Mouse (Mus musculus): Measurements from ENCODE around the gene Thra.
"Not testable (repeated sequence)": the region's sequence is repeated elsewhere in the genome, so short reads cannot be mapped to it uniquely, and the experiment has no call there.

Gene Thra

DNA sequence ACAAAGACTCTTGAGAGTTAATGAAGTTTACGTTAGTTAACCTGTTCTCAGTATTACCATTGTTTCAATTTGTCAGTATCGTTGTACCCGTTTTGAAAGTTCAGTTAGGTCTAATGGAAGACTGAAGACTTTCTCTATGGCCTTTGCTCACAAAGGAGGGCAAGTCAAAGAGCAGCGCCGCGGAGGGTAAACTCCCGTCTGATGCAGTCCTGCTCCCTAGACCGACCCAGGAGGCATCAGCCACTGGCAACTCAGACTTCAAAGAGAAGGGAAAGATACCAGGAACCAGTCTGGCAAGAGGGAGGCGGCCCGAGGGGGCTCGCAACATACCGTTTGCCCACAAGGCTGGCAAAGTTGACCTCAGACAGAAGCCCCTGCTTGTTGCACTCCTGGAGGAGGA, 26.7 kb upstream of the Thra start:
- intact Hi-C loops (cut with DNase I): loop anchor here (5.0 kb wide), 2 partner anchors 39 to 114 kb away; no protein-coding TSS in a partner anchor

- intact Hi-C loops (cut with DNase I): loop anchor here (5.0 kb wide), 1 partner anchor 71 kb away; no protein-coding TSS in a partner anchor
Measured at GRCm38 (mm10) chr11:98715946-98716345, 24.5 kb upstream of the Thra start.

DNA sequence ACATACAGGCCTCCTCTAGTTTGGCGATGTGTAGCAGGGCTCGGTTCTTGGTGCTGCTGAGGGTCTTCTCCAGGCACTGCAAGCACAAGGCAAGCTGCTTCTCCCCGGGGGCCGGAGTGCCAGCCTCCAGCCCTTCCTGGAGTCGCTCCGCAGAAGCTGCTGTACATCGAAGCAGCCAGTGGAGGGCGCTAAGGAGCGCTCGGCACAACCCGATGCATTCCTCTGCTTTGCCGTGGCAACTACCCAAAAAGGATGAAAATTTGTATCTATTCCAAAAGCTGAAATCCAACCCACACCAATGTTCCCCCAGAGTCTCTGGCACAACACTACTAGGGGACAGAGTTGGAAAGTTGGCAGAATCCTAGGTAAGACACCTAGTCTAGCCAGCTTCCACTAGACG, 22.5 kb upstream of the Thra start:
- intact Hi-C loops (cut with DNase I): loop anchor here (5.0 kb wide), 1 partner anchor 69 kb away; no protein-coding TSS in a partner anchor

GRCm38 (mm10) chr11:98720756-98721155, 19.7 kb upstream of the Thra start:
- intact Hi-C loops (cut with DNase I): no loop called here

DNA sequence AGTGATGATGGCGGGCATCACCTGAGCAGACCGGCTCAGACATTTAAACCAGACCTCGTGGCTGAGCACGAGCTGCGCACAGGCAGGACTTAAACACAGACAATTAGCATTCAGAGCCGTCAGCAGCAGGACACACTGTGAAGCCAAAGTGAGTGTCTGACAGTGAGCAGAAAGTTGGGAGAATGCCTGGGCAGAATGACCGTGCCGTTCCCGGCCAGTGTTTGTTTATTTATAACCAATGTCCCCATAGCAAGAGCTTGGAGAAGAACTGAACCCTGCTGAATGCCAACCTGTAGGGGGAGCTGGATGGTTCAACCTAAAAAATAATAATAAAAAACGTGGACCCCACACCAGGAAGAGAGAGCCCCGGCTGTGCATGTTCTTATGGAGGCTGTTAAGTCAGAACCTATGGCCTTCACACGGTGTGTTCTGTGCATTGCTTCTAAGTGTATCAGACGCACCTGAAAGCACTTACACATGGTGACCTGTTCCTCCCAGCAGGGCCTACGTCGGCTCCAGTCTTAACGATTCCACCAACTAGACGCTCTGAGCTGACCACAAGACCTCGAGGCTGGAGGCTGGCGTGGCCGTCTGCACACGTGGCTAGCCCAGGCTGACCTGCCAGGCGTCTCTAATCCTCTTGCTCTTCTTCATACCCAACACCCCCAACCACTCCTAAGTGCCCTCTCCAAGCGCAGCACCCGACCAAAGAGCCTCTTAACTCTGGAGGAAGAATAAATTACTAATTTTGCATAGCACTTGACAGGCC, 18.8 kb upstream of the Thra start:
- intact Hi-C loops (cut with DNase I): no loop called here

DNA sequence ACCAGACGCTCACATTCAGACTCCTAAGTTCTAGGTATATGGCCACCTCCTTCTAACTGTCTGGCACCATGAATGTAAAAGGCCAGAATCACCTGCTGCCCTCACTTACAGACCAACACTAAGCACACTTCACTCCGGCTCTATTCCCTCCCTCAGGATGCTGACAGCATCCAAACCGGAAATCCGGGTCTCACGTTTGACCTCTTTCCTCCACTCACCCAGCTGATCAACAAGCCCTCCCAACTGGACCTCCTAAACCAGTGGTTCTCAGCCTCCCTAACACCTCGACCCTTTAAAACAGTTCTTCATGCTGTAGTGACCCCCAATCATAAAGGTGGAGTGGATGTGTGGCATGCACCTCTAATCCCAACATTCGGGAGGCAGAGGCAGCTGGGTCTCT, 17.3 kb upstream of the Thra start:
- intact Hi-C loops (cut with DNase I): no loop called here

DNA sequence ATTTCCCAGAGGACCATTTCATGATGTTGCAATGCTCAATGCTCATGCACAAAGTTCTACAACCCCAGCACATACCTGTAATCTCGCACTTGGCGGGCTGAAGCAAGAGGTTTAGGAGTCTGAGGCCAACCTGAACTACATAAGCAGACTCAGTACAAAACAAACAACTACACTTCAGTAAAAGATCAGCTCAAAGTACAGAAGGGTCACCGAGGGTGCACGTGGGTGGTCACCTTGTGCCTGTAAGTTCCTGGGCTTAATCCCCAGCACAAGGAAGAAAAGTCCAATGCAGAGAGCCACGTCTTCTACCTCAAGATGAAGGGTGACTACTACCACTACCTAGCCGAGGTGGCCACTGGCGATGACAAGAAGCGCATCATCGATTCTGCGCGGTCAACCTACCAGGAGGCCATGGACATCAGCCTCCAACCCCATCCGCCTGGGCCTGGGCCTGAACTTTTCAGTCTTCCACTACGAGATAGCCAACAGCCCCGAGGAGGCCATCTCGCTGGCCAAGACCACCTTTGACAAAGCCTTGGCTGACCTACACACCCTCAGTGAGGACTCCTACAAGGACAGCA, 14.4 kb upstream of the Thra start:
- intact Hi-C loops (cut with DNase I): no loop called here

GRCm38 (mm10) chr11:98729119-98729588, 11.3 kb upstream of the Thra start, which contains the start of gene Med24:
Med24 (minus strand) TSS chr11:98729435.
- intact Hi-C loops (cut with DNase I): no loop called here

GRCm38 (mm10) chr11:98730727-98731126, 9.7 kb upstream of the Thra start:
- intact Hi-C loops (cut with DNase I): no loop called here

DNA sequence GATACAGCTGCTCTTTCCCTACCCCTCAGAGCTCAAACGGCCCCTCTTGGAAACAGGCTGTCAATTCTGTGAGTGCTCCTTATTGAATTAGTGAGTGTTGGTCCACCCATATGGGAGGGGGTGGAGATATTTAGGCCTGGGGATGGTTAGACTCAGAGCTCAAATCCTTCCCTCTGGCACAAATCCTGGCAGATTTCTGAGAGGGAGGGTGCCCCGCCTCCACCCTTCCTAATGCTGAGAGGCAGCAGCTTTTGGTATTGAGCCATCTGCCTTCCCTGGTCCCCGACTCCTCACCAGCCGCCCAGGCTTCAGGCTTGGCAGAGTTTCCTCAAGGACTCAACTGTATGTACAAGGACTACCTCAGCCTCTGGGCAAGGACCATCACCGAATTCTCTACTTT, 9.3 kb upstream of the Thra start:
- intact Hi-C loops (cut with DNase I): no loop called here

DNA sequence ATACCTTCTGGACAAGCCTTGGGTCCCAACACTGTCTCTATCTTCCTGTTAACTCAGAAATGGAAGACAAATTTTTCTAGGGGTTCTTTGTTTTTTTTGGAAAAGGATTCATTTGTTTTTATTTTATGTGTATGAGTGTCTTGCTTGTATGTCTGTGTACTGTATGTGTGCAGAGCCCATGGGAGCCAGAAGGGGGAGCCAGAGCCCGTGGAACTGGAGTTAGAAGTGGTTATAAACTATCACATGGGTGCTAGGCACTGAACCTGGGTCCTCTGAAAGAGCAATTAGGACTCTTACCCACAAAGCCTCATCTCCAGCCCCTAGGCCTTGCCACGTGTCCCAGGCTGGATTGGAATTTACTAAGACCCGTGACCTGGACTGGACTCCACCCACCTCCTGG, 6.4 kb upstream of the Thra start:
- intact Hi-C loops (cut with DNase I): no loop called here

DNA sequence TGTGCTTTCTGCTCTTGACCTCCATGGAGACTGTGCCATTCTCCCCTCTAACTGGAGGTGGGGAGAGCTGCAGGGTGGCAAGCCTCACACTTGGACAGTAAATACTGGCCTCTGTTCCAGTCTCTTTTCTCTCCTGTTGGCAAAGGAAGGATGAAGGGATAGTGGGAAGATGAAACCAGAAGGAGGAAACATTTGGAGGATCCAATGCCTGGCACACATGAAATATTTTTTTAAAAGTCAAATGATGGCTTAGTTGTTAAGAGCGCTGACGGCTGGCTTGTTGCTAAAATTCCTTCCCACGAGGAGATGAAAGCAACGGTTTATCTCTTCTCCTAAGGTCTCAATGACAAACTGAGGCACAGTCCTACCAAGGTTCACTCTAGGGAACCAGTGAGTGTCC, 5.3 kb upstream of the Thra start:
- intact Hi-C loops (cut with DNase I): no loop called here

DNA sequence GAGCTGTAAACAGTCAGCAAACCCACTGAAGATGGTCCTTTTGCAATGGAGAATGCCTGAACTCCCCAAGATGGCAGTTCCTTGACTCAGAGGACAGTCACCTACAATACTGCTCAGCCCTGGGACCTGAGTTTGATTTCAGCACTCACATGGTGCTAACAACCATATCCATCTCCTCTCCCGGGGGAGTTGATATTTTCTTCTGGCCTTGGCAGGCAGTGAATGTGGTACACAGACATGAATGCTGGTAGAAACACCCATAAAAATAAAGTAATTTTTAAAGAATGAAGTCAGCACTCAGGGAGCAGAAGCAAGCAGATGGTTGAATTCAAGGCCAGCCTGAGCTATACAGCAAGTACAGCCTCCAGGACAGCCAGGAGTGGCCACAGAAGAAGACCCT, 4.3 kb upstream of the Thra start:
- intact Hi-C loops (cut with DNase I): no loop called here

DNA sequence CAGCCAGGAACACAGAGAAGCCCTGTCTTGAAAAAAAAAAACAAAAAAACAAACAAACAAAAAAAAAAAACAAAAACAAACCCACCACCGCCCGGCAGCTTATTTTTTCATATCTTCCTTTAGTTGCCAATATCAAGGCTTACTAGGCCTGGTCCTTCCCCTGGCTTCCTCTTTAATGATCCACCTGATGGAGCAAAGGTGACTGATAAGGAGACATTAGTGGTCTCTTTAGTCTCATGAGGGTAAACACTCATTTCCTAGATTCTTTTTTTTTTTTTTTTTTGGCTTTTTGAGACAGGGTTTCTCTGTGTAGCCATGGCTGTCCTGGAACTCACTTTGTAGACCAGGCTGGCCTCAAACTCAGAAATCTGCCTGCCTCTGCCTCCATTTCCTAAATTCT, 3.2 kb upstream of the Thra start:
- intact Hi-C loops (cut with DNase I): not testable (repeated sequence)

DNA sequence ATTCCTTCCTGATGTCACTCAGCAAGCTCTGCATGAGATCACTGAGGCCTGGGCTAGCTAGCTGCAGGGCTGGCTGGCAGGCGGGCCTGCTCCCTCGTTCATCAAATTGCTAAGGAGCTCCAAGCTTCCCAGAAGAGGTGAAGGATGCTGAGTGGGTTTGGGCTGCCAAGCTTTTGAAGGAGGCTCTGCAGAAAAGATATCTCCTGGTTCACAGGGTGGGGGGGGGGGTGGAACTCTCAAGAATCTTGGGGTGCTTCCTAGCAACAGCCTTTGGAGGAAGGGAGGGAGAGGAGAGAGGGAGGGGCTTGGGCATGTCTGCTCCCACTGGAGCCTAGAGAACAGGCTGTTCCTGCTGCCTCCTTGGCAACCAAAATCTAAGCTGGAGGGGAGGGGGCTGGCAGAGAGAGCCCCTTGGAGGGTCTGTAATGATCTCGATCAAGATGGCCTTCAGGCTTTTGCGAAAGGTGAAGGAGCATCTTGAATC, 2.0 kb upstream of the Thra start:
- intact Hi-C loops (cut with DNase I): no loop called here

DNA sequence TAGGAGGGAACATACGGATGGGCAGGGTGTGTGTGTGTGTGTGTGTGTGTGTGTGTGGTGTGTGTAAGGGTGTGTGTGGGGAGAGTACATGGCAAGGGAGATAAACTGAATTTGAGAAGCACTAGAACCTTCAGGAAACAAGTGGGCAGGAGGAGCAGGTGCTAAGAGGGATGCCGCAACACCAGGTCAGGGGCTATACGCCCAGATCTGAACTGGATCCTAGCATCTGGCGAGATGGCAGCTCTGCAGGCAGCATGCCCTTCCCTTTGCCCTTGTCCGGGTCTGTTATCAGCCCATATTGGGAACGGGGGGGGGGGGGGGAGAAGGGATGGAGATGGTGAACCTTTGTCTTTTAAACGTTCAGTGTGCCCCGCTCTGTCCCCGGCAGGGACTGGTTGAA, 1.5 kb upstream of the Thra start:
- intact Hi-C loops (cut with DNase I): no loop called here

GRCm38 (mm10) chr11:98740026-98740392, 429 bp upstream of the Thra start:
- intact Hi-C loops (cut with DNase I): no loop called here

- intact Hi-C loops (cut with DNase I): no loop called here
Measured at GRCm38 (mm10) chr11:98741051-98741620, 698 bp downstream of the Thra start.

- intact Hi-C loops (cut with DNase I): loop anchor here (2.0 kb wide), 1 partner anchor 45 kb away; no protein-coding TSS in a partner anchor
Measured at GRCm38 (mm10) chr11:98741622-98742396, 1.4 kb downstream of the Thra start.

GRCm38 (mm10) chr11:98742397-98743291, 2.2 kb downstream of the Thra start:
- intact Hi-C loops (cut with DNase I): loop anchor here (2.0 kb wide), 1 partner anchor 44 kb away; no protein-coding TSS in a partner anchor

All from adrenal gland (tissue).